9 mouse cellular contexts compared by ENCODE assay signal in the genomic region with DNA sequence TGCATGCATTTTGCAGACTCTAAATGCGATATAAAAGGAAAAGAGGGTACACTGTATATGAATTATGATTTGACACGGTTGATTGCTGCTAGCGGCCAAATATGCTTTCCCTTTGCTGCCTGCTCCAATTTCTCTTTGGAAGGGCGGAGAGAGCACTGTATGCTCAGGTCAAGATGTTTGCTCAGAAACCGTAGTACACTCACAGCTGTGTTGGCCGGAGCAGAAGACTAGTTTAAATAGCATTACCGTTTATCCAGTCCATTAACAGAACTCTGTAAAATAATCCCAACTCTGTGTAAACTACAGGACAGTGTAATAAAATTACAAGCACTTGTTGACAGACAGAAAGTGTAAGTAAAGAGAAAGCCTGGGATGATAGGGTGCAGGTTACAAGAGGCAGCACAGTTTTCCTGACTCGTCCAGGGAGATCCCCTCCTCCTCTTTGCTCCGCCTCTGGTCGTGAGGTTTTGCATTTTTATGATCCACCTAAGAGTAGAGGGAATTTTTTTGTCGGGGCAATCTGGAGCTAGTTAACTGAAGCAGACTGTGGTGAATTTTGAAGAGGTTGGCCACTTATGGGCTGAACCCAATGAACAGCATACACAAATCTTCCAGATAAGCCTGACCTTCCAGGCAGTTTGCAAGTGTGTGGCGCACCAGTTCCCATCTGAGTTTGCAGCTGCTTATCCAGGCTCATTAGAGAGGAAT. TPM values are rescaled to one million over a fixed set of nuclear protein-coding genes. Genes with fewer than 3 reads are reported as not detected.
DNase-seq lines count a peak whose midpoint lies in the region; ATAC-seq and TF ChIP-seq lines count a peak whose summit lies in the region.
"Had no signal": no experiment of that assay in that cellular context is flagged by ENCODE, and none has a peak within 500 bp of the region (broad histone marks: within the 10 kb centered on the region; RNA-seq: fewer than 3 reads in every experiment).

No protein-coding gene starts in this region.

- peak; percentile 29 for DNase-seq in kidney, adult 2 months
- no peak for DNase-seq in kidney, postnatal 4 days
- peak; percentile 61 for DNase-seq in embryo, embryonic 10.5 days (ENCODE audit: low spot score)
- no peak for DNase-seq in T-cell, adult 2 months (ENCODE audit: low spot score)
- DNase-seq in thymus, adult 18-20 months, result no peak
- DNase-seq: liver, embryonic 13.5 days had no signal

- peak overlapping the region; percentile 32 for H3K4me2 ChIP-seq in intestine, embryonic 16.5 days (ENCODE audit: low read depth, low read length)
- H3K4me2 ChIP-seq in myocyte (ENCODE audit: low read depth), result peak overlapping the region; percentile 67
- H3K4me2 ChIP-seq: liver, embryonic 13.5 days had no signal

- TF ChIP-seq CTCF in kidney, adult 2 months (conservative IDR thresholded peaks at IDR 0.05; ENCODE audit: insufficient read depth, insufficient read length, low read depth, low read length), result no peak

- no peaks in the 10 kb centered on the region; the same call in 1 of the 2 replicates for H3K36me3 ChIP-seq in kidney, adult 2 months (ENCODE audit: control insufficient read depth, insufficient read depth, low read length)
- H3K36me3 ChIP-seq in intestine, embryonic 16.5 days (ENCODE audit: control insufficient read depth, insufficient read depth, low read length), result no peaks in the 10 kb centered on the region
- H3K36me3 ChIP-seq in myocyte (ENCODE audit: control insufficient read depth, insufficient read depth), result no peaks in the 10 kb centered on the region
- H3K36me3 ChIP-seq: liver, embryonic 13.5 days had no signal

- no peak overlapping the region for H3K4me3 ChIP-seq in kidney, adult 2 months (ENCODE audit: insufficient read depth, low read depth, low read length)
- no peak overlapping the region for H3K4me3 ChIP-seq in intestine, embryonic 16.5 days (ENCODE audit: low read length)
- H3K4me3 ChIP-seq in myocyte, result no peak overlapping the region
- H3K4me3 ChIP-seq: liver, embryonic 13.5 days had no signal

- peak; percentile 38; the same call in 1 of the 2 replicates for ATAC-seq in intestine, embryonic 16.5 days
- ATAC-seq in megakaryocyte progenitor cell, adult 5-6 weeks (replicated peaks; ENCODE audit: poor library complexity), result no peak

- no peaks in the 10 kb centered on the region for H3K79me2 ChIP-seq in myocyte (ENCODE audit: control insufficient read depth, insufficient read depth)

- WGBS in kidney, adult 2 months, result 29% methylated on average over 12 of the region's 12 CpGs
- 28% methylated on average over 12 of the region's 12 CpGs for WGBS in intestine, embryonic 16.5 days

- H3K9me3 ChIP-seq in intestine, embryonic 16.5 days (ENCODE audit: control insufficient read depth, low read length), result no peaks in the 10 kb centered on the region
- H3K9me3 ChIP-seq: liver, embryonic 13.5 days had no signal

- H3ac ChIP-seq in myocyte (ENCODE audit: control insufficient read depth, insufficient read length), result no peak overlapping the region

- H3K4me1 ChIP-seq in kidney, adult 2 months (ENCODE audit: control insufficient read depth, insufficient read depth, low read length), result no peaks in the 10 kb centered on the region; the same call in 1 of the 2 replicates
- H3K4me1 ChIP-seq in intestine, embryonic 16.5 days (ENCODE audit: control insufficient read depth, insufficient read depth, low read length), result no peaks in the 10 kb centered on the region
- H3K4me1 ChIP-seq: liver, embryonic 13.5 days had no signal

- no peak overlapping the region for H3K9ac ChIP-seq in intestine, embryonic 16.5 days (ENCODE audit: low read depth, low read length)
- H3K9ac ChIP-seq: liver, embryonic 13.5 days had no signal

- H3K27me3 ChIP-seq in kidney, adult 2 months (replicated peaks; ENCODE audit: control insufficient read depth, insufficient read depth, low read length), result no peaks in the 10 kb centered on the region
- no peaks in the 10 kb centered on the region for H3K27me3 ChIP-seq in intestine, embryonic 16.5 days (replicated peaks; ENCODE audit: control insufficient read depth, insufficient read depth, low read length)
- no peaks in the 10 kb centered on the region for H3K27me3 ChIP-seq in myocyte (ENCODE audit: control insufficient read depth, insufficient read depth, insufficient read length)
- H3K27me3 ChIP-seq: liver, embryonic 13.5 days had no signal

- TF ChIP-seq POLR2A in kidney, adult 2 months (IDR thresholded peaks at IDR 0.05; ENCODE audit: low read depth, low read length), result no peak
- no peak for TF ChIP-seq POLR2A in myocyte (IDR thresholded peaks at IDR 0.05; ENCODE audit: insufficient read length, low read depth)

- no peak overlapping the region for H3K27ac ChIP-seq in kidney, adult 2 months (ENCODE audit: insufficient read depth, low read depth, low read length)
- H3K27ac ChIP-seq in intestine, embryonic 16.5 days (ENCODE audit: low read length), result no peak overlapping the region
- H3K27ac ChIP-seq: liver, embryonic 13.5 days had no signal

TF ChIP-seq in myocyte, 11 proteins besides CTCF, POLR2A, EP300 and RAD21:
- no peak for TF ChIP-seq CEBPB (IDR thresholded peaks at IDR 0.05; ENCODE audit: insufficient read depth, poor library complexity, severe bottlenecking)
- TF ChIP-seq MYOD1 (IDR thresholded peaks at IDR 0.05; ENCODE audit: control insufficient read depth in 1 of 3, insufficient read length in 2 of 3, low read depth in 2 of 3), result peak in 2 of 3 experiments; percentile 35 to 39

RNA-seq across cellular contexts. Expression of gene Slit2, which starts 20.9 kb away (rescaled TPM):
- polyA plus RNA-seq in kidney, adult 2 months (2012; rRNA removed), result 8.4 and 11.3 TPM in 2 replicates
- 11.6 TPM in 2 replicates for polyA plus RNA-seq in intestine, embryonic 16.5 days (2015; fragmentation: Nextera tagmentation; extraction: Ambion mirVana)
- polyA plus RNA-seq in myocyte (2012; fragmentation: generic; extraction: Trizol), result 4.8 TPM
- not detected in 2 replicates for total RNA-seq in megakaryocyte progenitor cell, adult 5-6 weeks (2015)
- not detected in 2 replicates for total RNA-seq in megakaryocyte progenitor cell, adult 5-6 weeks (2017)

Comparison
In these comparisons a context has a peak if more than half of its experiments do, and no peak if none do; other contexts are left out.
1. DNase-seq: peak in kidney, adult 2 months (single experiment) and embryo, embryonic 10.5 days (single experiment); none in kidney, postnatal 4 days (0 of 2), T-cell, adult 2 months (single experiment) and thymus, adult 18-20 months (0 of 2).